Mouse (Mus musculus): Measurements from ENCODE around the gene Vps53. TPM values are rescaled to one million over a fixed set of nuclear protein-coding genes. Genes with fewer than 3 reads are reported as not detected.

Gene Vps53
- total and polyA plus RNA-seq, 2 experiments, result 18.9 to 22.4 TPM

- 94% methylated on average over 15 of the region's 15 CpGs for WGBS
- no peak overlapping the region for H3K27ac ChIP-seq (replicated peaks; ENCODE audit: insufficient read depth, low read depth, low read length)
- H3K4me1 ChIP-seq (ENCODE audit: control insufficient read depth, insufficient read depth, low read length), result 0 out of 2 replicates have a peak, but pooled peaks cover 2% of the 10 kb centered on the region
- H3K36me3 ChIP-seq (ENCODE audit: control insufficient read depth, insufficient read depth, low read length), result peaks cover 7% of the 10 kb centered on the region; the same call in 1 of the 2 replicates
- no peaks in the 10 kb centered on the region for H3K79me2 ChIP-seq (ENCODE audit: control insufficient read depth, insufficient read depth, low read length)
- no peak overlapping the region for H3K4me3 ChIP-seq (ENCODE audit: insufficient read depth, low read depth, low read length)
- TF ChIP-seq POLR2A (IDR thresholded peaks at IDR 0.05; ENCODE audit: extremely low read depth, insufficient read depth, low read length) (no peak), CTCF (IDR thresholded peaks at IDR 0.05; ENCODE audit: low read depth, low read length) (no peak)
- H3K27me3 ChIP-seq (ENCODE audit: control insufficient read depth, insufficient read depth, low read length), result no peaks in the 10 kb centered on the region
- H3K9ac ChIP-seq (ENCODE audit: low read depth, low read length), result no peak overlapping the region
- no peak for DNase-seq (ENCODE audit: extremely low read depth, low read depth, low spot score)
Observed at GRCm38 (mm10) chr11:76066563-76067156, 112.8 kb downstream of the Vps53 start.

- Histone ChIP-seq H3K27ac (replicated peaks; ENCODE audit: insufficient read depth, low read depth, low read length) (no peak overlapping the region), H3K36me3 (ENCODE audit: control insufficient read depth, insufficient read depth, low read length) (peaks cover 4% of the 10 kb centered on the region; the same call in 1 of the 2 replicates), H3K9ac (ENCODE audit: low read depth, low read length) (no peak overlapping the region), H3K4me3 (ENCODE audit: insufficient read depth, low read depth, low read length) (no peak overlapping the region), H3K27me3 (ENCODE audit: control insufficient read depth, insufficient read depth, low read length) (no peaks in the 10 kb centered on the region), H3K79me2 (ENCODE audit: control insufficient read depth, insufficient read depth, low read length) (no peaks in the 10 kb centered on the region), H3K4me1 (ENCODE audit: control insufficient read depth, insufficient read depth, low read length) (0 out of 2 replicates have a peak, but pooled peaks cover 2% of the 10 kb centered on the region)
- 75% methylated on average over 9 of the region's 9 CpGs for WGBS
- TF ChIP-seq CTCF (IDR thresholded peaks at IDR 0.05; ENCODE audit: low read depth, low read length), result no peak
- TF ChIP-seq POLR2A (IDR thresholded peaks at IDR 0.05; ENCODE audit: extremely low read depth, insufficient read depth, low read length), result no peak
- DNase-seq (ENCODE audit: extremely low read depth, low read depth, low spot score), result no peak
Observed at GRCm38 (mm10) chr11:76065521-76066095, 113.8 kb downstream of the Vps53 start.

DNA sequence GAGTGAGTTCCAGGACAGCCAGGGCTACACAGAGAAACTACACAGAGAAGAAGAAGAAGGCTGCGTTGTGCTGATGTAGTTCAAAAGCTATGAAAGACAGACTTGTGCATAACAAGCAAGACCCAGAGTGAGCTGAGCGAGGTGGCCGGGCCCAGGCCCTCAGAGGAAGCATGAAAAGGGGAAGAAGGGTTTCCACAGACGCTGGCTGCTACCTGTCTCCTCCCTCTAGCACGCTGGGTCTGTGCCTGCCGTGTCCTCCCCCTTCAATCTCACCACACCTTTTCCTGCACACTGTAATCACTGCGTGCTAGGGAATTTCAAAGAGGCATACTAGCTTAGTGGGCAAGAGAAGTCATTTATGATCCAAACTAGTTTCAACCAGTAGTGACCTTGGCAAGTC is 115.0 kb downstream of the Vps53 start:
- no peak overlapping the region for H3K27ac ChIP-seq (replicated peaks; ENCODE audit: insufficient read depth, low read depth, low read length)
- H3K36me3 ChIP-seq (ENCODE audit: control insufficient read depth, insufficient read depth, low read length), result peaks cover 4% of the 10 kb centered on the region; the same call in 1 of the 2 replicates
- H3K27me3 ChIP-seq (ENCODE audit: control insufficient read depth, insufficient read depth, low read length), result no peaks in the 10 kb centered on the region
- H3K4me1 ChIP-seq (ENCODE audit: control insufficient read depth, insufficient read depth, low read length), result no peaks in the 10 kb centered on the region
- H3K4me3 ChIP-seq (ENCODE audit: insufficient read depth, low read depth, low read length), result no peak overlapping the region
- no peak for DNase-seq (ENCODE audit: extremely low read depth, low read depth, low spot score)
- no peak overlapping the region for H3K9ac ChIP-seq (ENCODE audit: low read depth, low read length)
- no peaks in the 10 kb centered on the region for H3K79me2 ChIP-seq (ENCODE audit: control insufficient read depth, insufficient read depth, low read length)
- 90% methylated on average over 7 of the region's 7 CpGs for WGBS
- TF ChIP-seq POLR2A (IDR thresholded peaks at IDR 0.05; ENCODE audit: extremely low read depth, insufficient read depth, low read length) (no peak), CTCF (IDR thresholded peaks at IDR 0.05; ENCODE audit: low read depth, low read length) (no peak)

GRCm38 (mm10) chr11:76060906-76061305 is 118.5 kb downstream of the Vps53 start:
- TF ChIP-seq CTCF (IDR thresholded peaks at IDR 0.05; ENCODE audit: low read depth, low read length) (no peak), POLR2A (IDR thresholded peaks at IDR 0.05; ENCODE audit: extremely low read depth, insufficient read depth, low read length) (no peak)
- no peak overlapping the region for H3K27ac ChIP-seq (replicated peaks; ENCODE audit: insufficient read depth, low read depth, low read length)
- WGBS, result 94% methylated on average over 2 of the region's 2 CpGs

GRCm38 (mm10) chr11:76059971-76060370 is 119.5 kb downstream of the Vps53 start:
- Histone ChIP-seq H3K79me2 (ENCODE audit: control insufficient read depth, insufficient read depth, low read length) (no peaks in the 10 kb centered on the region), H3K4me1 (ENCODE audit: control insufficient read depth, insufficient read depth, low read length) (no peaks in the 10 kb centered on the region), H3K27ac (replicated peaks; ENCODE audit: insufficient read depth, low read depth, low read length) (no peak overlapping the region), H3K4me3 (ENCODE audit: insufficient read depth, low read depth, low read length) (no peak overlapping the region), H3K36me3 (ENCODE audit: control insufficient read depth, insufficient read depth, low read length) (peaks cover 5% of the 10 kb centered on the region; the same call in 1 of the 2 replicates), H3K9ac (ENCODE audit: low read depth, low read length) (no peak overlapping the region), H3K27me3 (ENCODE audit: control insufficient read depth, insufficient read depth, low read length) (no peaks in the 10 kb centered on the region)
- no peak for TF ChIP-seq CTCF (IDR thresholded peaks at IDR 0.05; ENCODE audit: low read depth, low read length)
- DNase-seq (ENCODE audit: extremely low read depth, low read depth, low spot score), result no peak
- 86% methylated on average over 7 of the region's 7 CpGs for WGBS

More at GRCm38 (mm10) chr11:76060906-76061305, 118.5 kb downstream of the Vps53 start:
- H3K4me3 ChIP-seq (ENCODE audit: insufficient read depth, low read depth, low read length), result no peak overlapping the region
- no peaks in the 10 kb centered on the region for H3K27me3 ChIP-seq (ENCODE audit: control insufficient read depth, insufficient read depth, low read length)
- no peak overlapping the region for H3K9ac ChIP-seq (ENCODE audit: low read depth, low read length)
- DNase-seq (ENCODE audit: extremely low read depth, low read depth, low spot score), result no peak
- H3K79me2 ChIP-seq (ENCODE audit: control insufficient read depth, insufficient read depth, low read length), result no peaks in the 10 kb centered on the region
- H3K36me3 ChIP-seq (ENCODE audit: control insufficient read depth, insufficient read depth, low read length), result peaks cover 5% of the 10 kb centered on the region; the same call in 1 of the 2 replicates
- no peaks in the 10 kb centered on the region for H3K4me1 ChIP-seq (ENCODE audit: control insufficient read depth, insufficient read depth, low read length)

- Histone ChIP-seq H3K27ac (replicated peaks; ENCODE audit: insufficient read depth, low read depth, low read length) (no peak overlapping the region), H3K79me2 (ENCODE audit: control insufficient read depth, insufficient read depth, low read length) (no peaks in the 10 kb centered on the region), H3K27me3 (ENCODE audit: control insufficient read depth, insufficient read depth, low read length) (no peaks in the 10 kb centered on the region), H3K4me1 (ENCODE audit: control insufficient read depth, insufficient read depth, low read length) (no peaks in the 10 kb centered on the region), H3K36me3 (ENCODE audit: control insufficient read depth, insufficient read depth, low read length) (peaks cover 3% of the 10 kb centered on the region; the same call in 1 of the 2 replicates), H3K9ac (ENCODE audit: low read depth, low read length) (no peak overlapping the region), H3K4me3 (ENCODE audit: insufficient read depth, low read depth, low read length) (no peak overlapping the region)
- TF ChIP-seq CTCF (IDR thresholded peaks at IDR 0.05; ENCODE audit: low read depth, low read length) (no peak), POLR2A (IDR thresholded peaks at IDR 0.05; ENCODE audit: extremely low read depth, insufficient read depth, low read length) (no peak)
- WGBS, result 65% methylated on average over 3 of the region's 3 CpGs
- no peak for DNase-seq (ENCODE audit: extremely low read depth, low read depth, low spot score)
Observed at GRCm38 (mm10) chr11:76056487-76056886, 123.0 kb downstream of the Vps53 start.
